Mouse (Mus musculus) limb, embryonic 11.5 days (tissue): ENCODE results near the gene Pld4. TPM values are rescaled to one million over a fixed set of nuclear protein-coding genes. Genes with fewer than 3 reads are reported as not detected.
"Not testable (repeated sequence)": the region's sequence is repeated elsewhere in the genome, so short reads cannot be mapped to it uniquely, and the experiment has no call there.

Experiments
- ATAC-seq: fragments of 200-750 bp; cut with Nextera tagmentation; 2 replicates; pipeline ENCODE4 v1.8.0; 2017; ENCODE audit warnings: low read depth; ENCODE audit not compliant: insufficient number of reproducible peaks, low FRiP score, low TSS enrichment
- DNase-seq: peaks from one replicate; pipeline ENCODE4 v3.0.0-alpha.2; 2015; ENCODE audit warnings: low spot score
- H3K27ac ChIP-seq: fragments of 300-500 bp; sonication (generic); replicated peaks from 2 replicates; pipeline ENCODE4 v1.5.1; 2014; ENCODE audit warnings: low read depth, mild to moderate bottlenecking, low read length
- H3K27me3 ChIP-seq: fragments of 300-500 bp; sonication (generic); 2 replicates; pipeline ENCODE4 v1.6.1; 2014; ENCODE audit warnings: mild to moderate bottlenecking, low read length, mixed read lengths; ENCODE audit not compliant: control insufficient read depth, insufficient read depth
- H3K36me3 ChIP-seq: fragments of 300-500 bp; sonication (generic); 2 replicates; pipeline ENCODE4 v1.6.1; 2014; ENCODE audit warnings: mild to moderate bottlenecking, low read length, moderate library complexity, mixed read lengths; ENCODE audit not compliant: control insufficient read depth, insufficient read depth
- H3K4me1 ChIP-seq: fragments of 300-500 bp; sonication (generic); 2 replicates; pipeline ENCODE4 v1.6.1; 2014; ENCODE audit warnings: low read length, mixed read lengths; ENCODE audit not compliant: control insufficient read depth, insufficient read depth
- H3K4me2 ChIP-seq: fragments of 300-500 bp; sonication (generic); 2 replicates; pipeline ENCODE4 v1.6.1; 2014; ENCODE audit warnings: low read depth, mild to moderate bottlenecking, moderate library complexity; ENCODE audit not compliant: severe bottlenecking
- H3K4me3 ChIP-seq: fragments of 300-500 bp; sonication (generic); 2 replicates; pipeline ENCODE4 v1.5.1; 2014; ENCODE audit warnings: low read depth, low read length
- H3K9ac ChIP-seq: fragments of 300-500 bp; sonication (generic); 2 replicates; pipeline ENCODE4 v1.6.1; 2014; ENCODE audit warnings: mild to moderate bottlenecking, low read length
- H3K9me3 ChIP-seq: fragments of 300-500 bp; sonication (generic); 2 replicates; pipeline ENCODE4 v1.6.1; 2016; ENCODE audit warnings: low read length; ENCODE audit not compliant: control insufficient read depth
- WGBS: fragments of 180-500 bp; shearing (Covaris S2); extraction: QIAGEN DNeasy Blood & Tissue Kit; methylation state at CpG from one replicate; pipeline ENCODE4 v1.1.7; 2014; 5-methylcytosine and 5-hydroxymethylcytosine counted together
- microRNA-seq: library from miRNA; unstranded; fragments of <30 nt; microRNA quantifications from one replicate; pipeline ENCODE4, GENCODE M21; 2016
- polyA plus RNA-seq: library from polyadenylated mRNA; unstranded; fragments of >200 nt; fragmentation: Nextera tagmentation; extraction: Ambion mirVana; gene quantifications from 2 replicates; pipeline ENCODE4 v1.2.1, GENCODE M21; 2014

Pld4 gene
- polyA plus RNA-seq, 1 experiment from 2014 or later: 2.8 TPM

DNA sequence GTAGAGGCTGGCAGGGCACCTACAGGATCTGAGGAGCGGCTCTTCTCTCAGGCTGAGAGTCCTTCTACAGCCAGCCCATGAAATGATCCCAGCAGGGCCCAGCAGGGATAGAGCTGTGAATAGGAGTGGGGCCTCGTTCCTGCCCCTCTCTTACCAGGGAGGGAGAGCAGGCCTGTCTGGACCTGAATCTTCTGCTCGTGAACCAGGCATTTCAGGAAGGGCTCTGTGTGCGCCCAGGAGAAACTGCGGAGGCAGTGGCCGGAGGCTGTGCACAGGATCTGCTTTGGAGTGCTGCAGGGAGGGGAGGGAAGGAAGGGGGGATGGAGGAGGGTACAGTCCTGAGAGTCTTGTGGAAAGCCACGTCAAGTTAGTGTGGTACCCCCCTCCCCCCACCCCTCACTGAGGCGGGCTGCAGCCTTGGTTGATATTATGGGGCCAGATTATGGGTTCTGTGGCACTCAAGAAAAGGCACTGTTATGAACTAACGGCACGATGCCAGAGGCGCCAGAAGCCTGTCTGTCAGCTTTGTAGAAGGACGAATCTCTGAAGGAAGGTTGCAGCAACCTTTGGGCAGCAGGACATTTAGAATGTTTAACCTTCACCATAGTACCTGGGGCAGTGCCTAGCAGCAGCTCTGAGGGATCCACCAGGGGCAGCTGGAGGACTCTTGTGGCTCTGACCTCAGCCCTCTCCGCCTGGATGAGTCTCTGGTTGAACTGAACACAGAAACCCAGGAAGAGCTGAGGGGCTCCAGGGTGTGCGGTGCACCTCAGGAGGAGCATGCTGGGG is 54.4 kb downstream of the Pld4 start:
- Histone ChIP-seq H3K9me3 (no peaks in the 10 kb centered on the region), H3K36me3 (peaks cover 6% of the 10 kb centered on the region; the same call in 1 of the 2 replicates), H3K4me2 (no peak overlapping the region), H3K4me1 (no peaks in the 10 kb centered on the region), H3K27me3 (no peaks in the 10 kb centered on the region), H3K9ac (no peak overlapping the region), H3K4me3 (no peak overlapping the region), H3K27ac (no peak overlapping the region)
- no peak for ATAC-seq
- no peak for DNase-seq
- WGBS: 77% methylated on average over 14 of the region's 14 CpGs

DNA sequence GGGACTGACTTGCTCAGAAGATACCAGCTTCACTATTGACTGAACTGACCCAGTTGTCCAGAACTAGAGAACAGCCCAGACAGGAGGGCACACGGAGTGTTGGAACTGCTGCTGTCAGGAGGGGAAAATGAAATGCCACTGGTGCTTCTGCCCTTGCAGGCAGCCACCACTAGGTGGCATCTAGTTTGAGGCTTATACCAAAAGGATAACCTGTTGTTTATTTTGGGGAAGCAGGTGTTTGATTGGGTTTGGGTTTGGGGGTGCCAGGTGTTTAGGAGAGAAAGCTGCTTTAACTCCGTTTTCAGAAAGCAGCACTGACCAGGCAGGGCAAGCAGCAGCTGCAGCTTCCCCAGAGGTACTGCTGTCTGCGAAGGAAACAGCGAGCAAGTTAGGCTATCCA is 55.8 kb downstream of the Pld4 start:
- Histone ChIP-seq H3K36me3 (peaks cover 13% of the 10 kb centered on the region; the same call in 1 of the 2 replicates), H3K27ac (no peak overlapping the region), H3K4me2 (no peak overlapping the region), H3K9me3 (no peaks in the 10 kb centered on the region), H3K4me3 (no peak overlapping the region), H3K4me1 (no peaks in the 10 kb centered on the region), H3K27me3 (no peaks in the 10 kb centered on the region), H3K9ac (no peak overlapping the region)
- DNase-seq: peak; percentile 66
- 60% methylated on average over 4 of the region's 4 CpGs for WGBS
- no peak for ATAC-seq

DNA sequence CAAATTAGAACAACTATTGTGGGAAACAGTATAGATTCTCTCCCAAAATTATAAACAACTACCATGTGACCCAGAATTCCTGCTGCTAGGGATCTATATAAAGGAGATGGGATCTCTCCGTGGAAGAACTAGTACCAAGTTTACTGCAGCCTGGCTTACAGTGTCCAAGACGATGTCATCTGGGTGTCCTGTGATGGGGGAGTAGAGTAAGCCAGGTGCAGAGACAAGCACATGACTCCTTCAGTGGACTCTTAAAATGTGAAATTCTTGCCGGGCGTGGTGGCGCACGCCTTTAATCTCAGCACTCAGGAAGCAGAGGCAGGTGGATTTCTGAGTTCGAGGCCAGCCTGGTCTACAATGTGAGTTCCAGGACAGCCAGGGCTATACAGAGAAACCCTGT is 56.4 kb downstream of the Pld4 start:
- not testable (repeated sequence) for H3K4me1 ChIP-seq, ATAC-seq, H3K27me3 ChIP-seq, H3K27ac ChIP-seq, DNase-seq, H3K4me2 ChIP-seq, H3K9me3 ChIP-seq, H3K9ac ChIP-seq, H3K4me3 ChIP-seq
- peaks cover 19% of the 10 kb centered on the region; the same call in 1 of the 2 replicates for H3K36me3 ChIP-seq
- WGBS: 80% methylated on average over 7 of the region's 7 CpGs

Small RNAs within 50 kb of the gene (microRNA-seq; reads per million reads assigned to microRNA genes)
- gene Mir6940: 1.2 reads per million

Other genes starting within 250 kb of the Pld4 start
- 0.16 TPM in 1 of 2 replicates, not detected in the other for gene Tmem179, start 243.9 kb upstream of the Pld4 start, polyA plus RNA-seq
- gene Inf2, start 171.9 kb upstream of the Pld4 start, polyA plus RNA-seq: 2.2 and 2.4 TPM in 2 replicates
- 4.4 and 5.1 TPM in 2 replicates for gene Adssl1, start 140.6 kb upstream of the Pld4 start, polyA plus RNA-seq
- 294 TPM in 2 replicates for gene Siva1, start 116.0 kb upstream of the Pld4 start, polyA plus RNA-seq
- 95.4 and 113 TPM in 2 replicates for gene Akt1, start 85.8 kb upstream of the Pld4 start, polyA plus RNA-seq
- gene Zbtb42, start 81.8 kb upstream of the Pld4 start, polyA plus RNA-seq: 0.82 and 1.6 TPM in 2 replicates
- 9.5 and 9.6 TPM in 2 replicates for gene Cep170b, start 40.2 kb upstream of the Pld4 start, polyA plus RNA-seq
- 0.17 and 0.40 TPM in 2 replicates for gene Ahnak2, start 42.0 kb downstream of the Pld4 start, polyA plus RNA-seq
- 7.0 and 7.6 TPM in 2 replicates for gene Clba1, start 48.3 kb downstream of the Pld4 start, polyA plus RNA-seq
- gene Cdca4, start 68.8 kb downstream of the Pld4 start, polyA plus RNA-seq: 180 and 189 TPM in 2 replicates
- not detected in 2 replicates for gene Gpr132, start 107.6 kb downstream of the Pld4 start, polyA plus RNA-seq
- gene Jag2, start 169.1 kb downstream of the Pld4 start, polyA plus RNA-seq: 4.0 and 4.7 TPM in 2 replicates
- 87.9 and 90.1 TPM in 2 replicates for gene Nudt14, start 181.5 kb downstream of the Pld4 start, polyA plus RNA-seq
- 26.4 and 27.4 TPM in 2 replicates for gene Btbd6, start 215.8 kb downstream of the Pld4 start, polyA plus RNA-seq
- 58.8 and 63.0 TPM in 2 replicates for gene Brf1, start 240.0 kb downstream of the Pld4 start, polyA plus RNA-seq